Mouse (Mus musculus): ENCODE measurements at regions not wholly inside any gene's neighbourhood (a gene's known extent, or its start where the extent isn't known, plus 50 kb on each side); places are given as distances from the start of the nearest gene placed in this dataset.

- Histone ChIP-seq H3K36me3 (no peaks in the 10 kb centered on the region), H3K27me3 (no peaks in the 10 kb centered on the region), H3K9me3 (no peaks in the 10 kb centered on the region), H3K9ac (no peak overlapping the region), H3K4me1 (replicated peaks) (no peaks in the 10 kb centered on the region), H3K4me2 (no peak overlapping the region), H3K27ac (replicated peaks) (no peak overlapping the region), H3K4me3 (no peak overlapping the region)
- WGBS: 84% methylated on average over 6 of the region's 6 CpGs
- ATAC-seq (ENCODE audit: low read depth): no peak
Measured at GRCm38 (mm10) chr17:15269905-15270304, 106.8 kb downstream of the Dll1 start.

- no peaks in the 10 kb centered on the region for H3K4me1 ChIP-seq (replicated peaks)
- no peak overlapping the region for H3K9ac ChIP-seq
- no peaks in the 10 kb centered on the region for H3K36me3 ChIP-seq
- H3K27ac ChIP-seq (replicated peaks): no peak overlapping the region
- H3K9me3 ChIP-seq: no peaks in the 10 kb centered on the region
- ATAC-seq (ENCODE audit: low read depth): no peak
- no peak overlapping the region for H3K4me2 ChIP-seq
- WGBS: 89% methylated on average over 8 of the region's 8 CpGs
- no peak overlapping the region for H3K4me3 ChIP-seq
- H3K27me3 ChIP-seq: no peaks in the 10 kb centered on the region
Measured at GRCm38 (mm10) chr17:15269056-15269612, 107.5 kb downstream of the Dll1 start.

- Histone ChIP-seq H3K27ac (replicated peaks) (no peak overlapping the region), H3K4me2 (no peak overlapping the region), H3K4me1 (replicated peaks) (no peaks in the 10 kb centered on the region), H3K9me3 (no peaks in the 10 kb centered on the region), H3K27me3 (no peaks in the 10 kb centered on the region), H3K36me3 (no peaks in the 10 kb centered on the region), H3K9ac (no peak overlapping the region), H3K4me3 (no peak overlapping the region)
- 69% methylated on average over 7 of the region's 7 CpGs for WGBS
- no peak for ATAC-seq (ENCODE audit: low read depth)
Measured at GRCm38 (mm10) chr17:15267721-15268120, 109.0 kb downstream of the Dll1 start.

- Histone ChIP-seq H3K9me3 (no peaks in the 10 kb centered on the region), H3K36me3 (no peaks in the 10 kb centered on the region), H3K27me3 (no peaks in the 10 kb centered on the region; the same call in 1 of the 2 replicates), H3K27ac (replicated peaks) (peak overlapping the region; percentile 61), H3K4me1 (replicated peaks) (peaks cover 16% of the 10 kb centered on the region), H3K9ac (no peak overlapping the region), H3K4me2 (peak overlapping the region; percentile 18; the same call in 1 of the 2 replicates), H3K4me3 (no peak overlapping the region)
- peak; percentile 89 for ATAC-seq (ENCODE audit: low read depth)
- WGBS: 43% methylated on average over 11 of the region's 11 CpGs
Measured at GRCm38 (mm10) chr17:15259427-15260101, 117.1 kb downstream of the Dll1 start.

- H3K27me3 ChIP-seq: no peaks in the 10 kb centered on the region; the same call in 1 of the 2 replicates
- no peak for ATAC-seq (ENCODE audit: low read depth)
- 83% methylated on average over 2 of the region's 2 CpGs for WGBS
- no peaks in the 10 kb centered on the region for H3K9me3 ChIP-seq
- H3K4me1 ChIP-seq (replicated peaks): peaks cover 16% of the 10 kb centered on the region
- H3K36me3 ChIP-seq: no peaks in the 10 kb centered on the region
- H3K4me2 ChIP-seq: no peak overlapping the region
- H3K9ac ChIP-seq: no peak overlapping the region
- no peak overlapping the region for H3K4me3 ChIP-seq
- no peak overlapping the region for H3K27ac ChIP-seq (replicated peaks)
Measured at GRCm38 (mm10) chr17:15255874-15256273, 120.8 kb downstream of the Dll1 start.

GRCm38 (mm10) chr17:15253785-15254184, 122.9 kb downstream of the Dll1 start:
- no peak for ATAC-seq (ENCODE audit: low read depth)
- Histone ChIP-seq H3K4me1 (replicated peaks) (no peaks in the 10 kb centered on the region; the same call in 1 of the 2 replicates), H3K27me3 (no peaks in the 10 kb centered on the region), H3K9me3 (no peaks in the 10 kb centered on the region), H3K36me3 (no peaks in the 10 kb centered on the region), H3K4me3 (no peak overlapping the region), H3K4me2 (no peak overlapping the region), H3K27ac (replicated peaks) (no peak overlapping the region), H3K9ac (no peak overlapping the region)
- 89% methylated on average over 4 of the region's 4 CpGs for WGBS

GRCm38 (mm10) chr17:15253271-15253670, 123.4 kb downstream of the Dll1 start:
- no peak overlapping the region for H3K4me3 ChIP-seq
- no peaks in the 10 kb centered on the region for H3K36me3 ChIP-seq
- no peak overlapping the region for H3K27ac ChIP-seq (replicated peaks)
- H3K27me3 ChIP-seq: no peaks in the 10 kb centered on the region
- no peaks in the 10 kb centered on the region for H3K9me3 ChIP-seq
- 86% methylated on average over 1 of the region's 1 CpGs for whole genome bisulfite sequencing
- peaks cover 3% of the 10 kb centered on the region for H3K4me1 ChIP-seq (replicated peaks)
- ATAC-seq (ENCODE audit: low read depth): no peak
- no peak overlapping the region for H3K9ac ChIP-seq
- no peak overlapping the region for H3K4me2 ChIP-seq

- no peak overlapping the region for H3K4me2 ChIP-seq
- no peak overlapping the region for H3K9ac ChIP-seq
- H3K27me3 ChIP-seq: no peaks in the 10 kb centered on the region
- no peak for ATAC-seq (ENCODE audit: low read depth)
- H3K9me3 ChIP-seq: no peaks in the 10 kb centered on the region
- no peaks in the 10 kb centered on the region for H3K36me3 ChIP-seq
- 68% methylated on average over 2 of the region's 2 CpGs for WGBS
- H3K27ac ChIP-seq (replicated peaks): no peak overlapping the region
- H3K4me3 ChIP-seq: no peak overlapping the region
- H3K4me1 ChIP-seq (replicated peaks): peaks cover 14% of the 10 kb centered on the region
Measured at GRCm38 (mm10) chr17:15252187-15252586, 124.5 kb downstream of the Dll1 start.

GRCm38 (mm10) chr17:15251641-15252040, 125.0 kb downstream of the Dll1 start:
- 77% methylated on average over 1 of the region's 1 CpGs for WGBS
- Histone ChIP-seq H3K9ac (no peak overlapping the region), H3K9me3 (no peaks in the 10 kb centered on the region), H3K4me3 (no peak overlapping the region), H3K36me3 (no peaks in the 10 kb centered on the region), H3K4me1 (replicated peaks) (peaks cover 17% of the 10 kb centered on the region), H3K4me2 (no peak overlapping the region), H3K27me3 (no peaks in the 10 kb centered on the region), H3K27ac (replicated peaks) (no peak overlapping the region)
- no peak for ATAC-seq (ENCODE audit: low read depth)

- H3K4me3 ChIP-seq: no peak overlapping the region
- H3K9me3 ChIP-seq: no peaks in the 10 kb centered on the region
- H3K27ac ChIP-seq (replicated peaks): peak overlapping the region; percentile 78
- H3K4me1 ChIP-seq (replicated peaks): peaks cover 17% of the 10 kb centered on the region
- H3K36me3 ChIP-seq: no peaks in the 10 kb centered on the region
- H3K4me2 ChIP-seq: peak overlapping the region; percentile 40; the same call in 1 of the 2 replicates
- H3K27me3 ChIP-seq: no peaks in the 10 kb centered on the region
- 12% methylated on average over 4 of the region's 4 CpGs for WGBS
- ATAC-seq (ENCODE audit: low read depth): no peak; the same call in 1 of the 2 replicates
- no peak overlapping the region; the same call in 1 of the 2 replicates for H3K9ac ChIP-seq
Measured at GRCm38 (mm10) chr17:15248417-15248791, 128.3 kb downstream of the Dll1 start.

GRCm38 (mm10) chr17:15247546-15248416, 128.9 kb downstream of the Dll1 start:
- peak; percentile 96 for ATAC-seq (ENCODE audit: low read depth)
- 3% methylated on average over 20 of the region's 20 CpGs for WGBS
- Histone ChIP-seq H3K4me2 (peak overlapping the region; percentile 40), H3K36me3 (no peaks in the 10 kb centered on the region), H3K9ac (peak overlapping the region; percentile 53; the same call in 1 of the 2 replicates), H3K27ac (replicated peaks) (peak overlapping the region; percentile 78), H3K9me3 (no peaks in the 10 kb centered on the region), H3K4me1 (replicated peaks) (peaks cover 17% of the 10 kb centered on the region), H3K4me3 (no peak overlapping the region), H3K27me3 (no peaks in the 10 kb centered on the region)

GRCm38 (mm10) chr17:15242976-15243635, 133.6 kb downstream of the Dll1 start:
- H3K9ac ChIP-seq: no peak overlapping the region
- no peak overlapping the region for H3K4me3 ChIP-seq
- ATAC-seq (ENCODE audit: low read depth): no peak
- 82% methylated on average over 6 of the region's 6 CpGs for WGBS
- H3K9me3 ChIP-seq: no peaks in the 10 kb centered on the region
- no peaks in the 10 kb centered on the region for H3K27me3 ChIP-seq
- H3K4me2 ChIP-seq: no peak overlapping the region
- H3K27ac ChIP-seq (replicated peaks): no peak overlapping the region
- peaks cover 13% of the 10 kb centered on the region for H3K4me1 ChIP-seq (replicated peaks)
- no peaks in the 10 kb centered on the region for H3K36me3 ChIP-seq
